Mouse (Mus musculus) cortical plate, adult 2 months (tissue): ENCODE data around the gene Mrgpre.

Experiments
- CTCF ChIP-seq: fragments of 200-500 bp; IDR thresholded peaks from 2 replicates; pipeline ENCODE4 v1.5.1; 2011; ENCODE audit warnings: mild to moderate bottlenecking, control low read depth, low read length; ENCODE audit not compliant: insufficient read depth; ENCODE audit errors: extremely low read depth
- POLR2A ChIP-seq: fragments of 200-500 bp; IDR thresholded peaks from 2 replicates; pipeline ENCODE4 v1.6.1; 2011; ENCODE audit warnings: mild to moderate bottlenecking, low read length, control low read depth; ENCODE audit not compliant: insufficient read depth; ENCODE audit errors: extremely low read depth

DNA sequence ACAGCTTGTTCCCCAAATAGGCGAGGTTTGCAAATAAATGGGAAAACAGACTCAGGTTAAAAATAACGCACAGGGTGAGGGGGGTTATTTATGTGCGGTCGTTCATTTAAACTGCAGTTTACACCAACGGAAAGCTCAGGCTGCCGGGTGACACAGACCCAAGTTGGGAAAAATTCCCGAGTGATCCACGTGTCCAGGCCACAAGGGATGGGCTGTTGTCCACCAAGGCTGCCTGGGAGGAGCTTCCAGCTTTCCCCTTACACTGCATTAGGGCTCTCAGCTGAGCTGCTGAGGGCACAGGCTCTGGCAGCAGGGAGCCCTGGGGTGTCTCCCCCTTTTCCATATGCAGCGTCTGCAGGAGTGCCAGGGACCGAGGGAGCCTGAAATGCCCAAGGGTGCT, 54.4 kb downstream of the Mrgpre start:
- no peak for TF ChIP-seq POLR2A
- no peak for TF ChIP-seq CTCF
